Mouse (Mus musculus) forebrain, embryonic 10.5 days (tissue): ENCODE results near the gene Mien1. TPM values are rescaled to one million over a fixed set of nuclear protein-coding genes. Genes with fewer than 3 reads are reported as not detected.

ENCODE experiments used
- DNase-seq: peaks from one replicate; pipeline ENCODE4 v3.0.0-alpha.2; 2017; ENCODE audit warnings: low spot score; ENCODE audit errors: extremely low spot score
- H3K27ac ChIP-seq: fragments of 300-500 bp; sonication (generic); 2 replicates; pipeline ENCODE4 v1.5.1; 2016; ENCODE audit warnings: mild to moderate bottlenecking
- H3K27me3 ChIP-seq: fragments of 300-500 bp; sonication (generic); 2 replicates; pipeline ENCODE4 v1.6.1; 2016; ENCODE audit warnings: mild to moderate bottlenecking; ENCODE audit not compliant: poor library complexity, severe bottlenecking
- H3K36me3 ChIP-seq: fragments of 300-500 bp; sonication (generic); replicated peaks from 2 replicates; pipeline ENCODE4 v1.6.1; 2016; ENCODE audit warnings: mild to moderate bottlenecking, moderate library complexity
- H3K4me1 ChIP-seq: fragments of 300-500 bp; sonication (generic); 2 replicates; pipeline ENCODE4 v1.6.1; 2016
- H3K4me3 ChIP-seq: fragments of 300-500 bp; sonication (generic); 2 replicates; pipeline ENCODE4 v1.5.1; 2016; ENCODE audit warnings: mild to moderate bottlenecking, moderate library complexity
- H3K9me3 ChIP-seq: fragments of 300-500 bp; sonication (generic); 2 replicates; pipeline ENCODE4 v1.6.1; 2016; ENCODE audit warnings: mild to moderate bottlenecking, moderate library complexity
- WGBS: fragments of 180-500 bp; shearing (Covaris S2); methylation state at CpG from one replicate; pipeline ENCODE4 v1.1.7; 2016; 5-methylcytosine and 5-hydroxymethylcytosine counted together
- polyA plus RNA-seq: library from polyadenylated mRNA; unstranded; fragments of >200 nt; fragmentation: Nextera tagmentation; extraction: Ambion mirVana; gene quantifications from 2 replicates; pipeline ENCODE4 v1.2.1, GENCODE M21; 2016

The Mien1 gene
- polyA plus RNA-seq, 1 experiment from 2014 or later = 94.3 TPM

- no peak for DNase-seq
- peaks cover 100% of the 10 kb centered on the region for H3K27me3 ChIP-seq
- no peak overlapping the region for H3K4me3 ChIP-seq
- H3K4me1 ChIP-seq = peaks cover 55% of the 10 kb centered on the region
- no peak overlapping the region for H3K27ac ChIP-seq
- 75% methylated on average over 10 of the region's 10 CpGs for WGBS
- no peaks in the 10 kb centered on the region for H3K9me3 ChIP-seq
- H3K36me3 ChIP-seq = no peaks in the 10 kb centered on the region; the same call in 1 of the 2 replicates
Measured at GRCm38 (mm10) chr11:98388282-98388681, 50.5 kb downstream of the Mien1 start.

Other genes with a start within 250 kb of the Mien1 start
- 77.9 and 78.5 TPM in 2 replicates for gene Med1, start 245.7 kb downstream of the Mien1 start, polyA plus RNA-seq
- gene Cdk12, start 235.9 kb downstream of the Mien1 start, polyA plus RNA-seq = 12.7 and 13.0 TPM in 2 replicates
- gene Neurod2, start 109.3 kb downstream of the Mien1 start, polyA plus RNA-seq = 0.14 TPM in 1 of 2 replicates, not detected in the other
- 0.23 and 0.41 TPM in 2 replicates for gene Ppp1r1b, start 90.6 kb downstream of the Mien1 start, polyA plus RNA-seq
- gene Stard3, start 80.6 kb downstream of the Mien1 start, polyA plus RNA-seq = 39.8 and 41.0 TPM in 2 replicates
- 0.15 TPM in 1 of 2 replicates, not detected in the other for gene Tcap, start 55.2 kb downstream of the Mien1 start, polyA plus RNA-seq
- not detected in 2 replicates for gene Pnmt, start 52.5 kb downstream of the Mien1 start, polyA plus RNA-seq
- gene Pgap3, start 38.5 kb downstream of the Mien1 start, polyA plus RNA-seq = 10.0 and 10.1 TPM in 2 replicates
- 18.9 and 21.9 TPM in 2 replicates for gene Erbb2, start 26.5 kb downstream of the Mien1 start, polyA plus RNA-seq
- 4.1 and 5.6 TPM in 2 replicates for gene Grb7, start 7.4 kb upstream of the Mien1 start, polyA plus RNA-seq
- 0.07 TPM in 1 of 2 replicates, not detected in the other for gene Ikzf3, start 107.0 kb upstream of the Mien1 start, polyA plus RNA-seq
- gene Zpbp2, start 112.1 kb upstream of the Mien1 start, polyA plus RNA-seq = 0.26 and 0.66 TPM in 2 replicates
- gene Ormdl3, start 148.4 kb upstream of the Mien1 start, polyA plus RNA-seq = 62.8 and 65.6 TPM in 2 replicates
- gene Lrrc3c, start 159.3 kb upstream of the Mien1 start, polyA plus RNA-seq = not detected in 2 replicates
- 1.4 and 1.5 TPM in 2 replicates for gene Gm12355, start 186.7 kb upstream of the Mien1 start, polyA plus RNA-seq
- not detected in 2 replicates for gene Gsdma3, start 187.4 kb upstream of the Mien1 start, polyA plus RNA-seq
- gene Gsdma2, start 207.8 kb upstream of the Mien1 start, polyA plus RNA-seq = not detected in 2 replicates
- gene Gsdma, start 225.4 kb upstream of the Mien1 start, polyA plus RNA-seq = not detected in 2 replicates
- gene Psmd3, start 243.6 kb upstream of the Mien1 start, polyA plus RNA-seq = 255 and 259 TPM in 2 replicates